Mouse (Mus musculus): ENCODE data around the gene Akap7. TPM values are rescaled to one million over a fixed set of nuclear protein-coding genes. Genes with fewer than 3 reads are reported as not detected.

Gene Akap7
- total and polyA plus RNA-seq, 2 experiments, result 2.1 to 11.8 TPM

GRCm38 (mm10) chr10:25184819-25185603 is 122.7 kb downstream of the Akap7 start:
- DNase-seq (ENCODE audit: extremely low read depth, low read depth, low spot score), result no peak
- H3K36me3 ChIP-seq (ENCODE audit: control insufficient read depth, insufficient read depth, low read length), result no peaks in the 10 kb centered on the region
- no peak overlapping the region for H3K9ac ChIP-seq (ENCODE audit: low read depth, low read length)
- 83% methylated on average over 10 of the region's 10 CpGs for WGBS
- no peak for TF ChIP-seq POLR2A (IDR thresholded peaks at IDR 0.05; ENCODE audit: extremely low read depth, insufficient read depth, low read length)
- TF ChIP-seq CTCF (IDR thresholded peaks at IDR 0.05; ENCODE audit: low read depth, low read length), result no peak
- H3K27me3 ChIP-seq (ENCODE audit: control insufficient read depth, insufficient read depth, low read length), result no peaks in the 10 kb centered on the region
- H3K79me2 ChIP-seq (ENCODE audit: control insufficient read depth, insufficient read depth, low read length), result no peaks in the 10 kb centered on the region
- H3K4me3 ChIP-seq (ENCODE audit: insufficient read depth, low read depth, low read length), result no peak overlapping the region
- H3K27ac ChIP-seq (replicated peaks; ENCODE audit: insufficient read depth, low read depth, low read length), result no peak overlapping the region
- no peaks in the 10 kb centered on the region for H3K4me1 ChIP-seq (ENCODE audit: control insufficient read depth, insufficient read depth, low read length)

DNA sequence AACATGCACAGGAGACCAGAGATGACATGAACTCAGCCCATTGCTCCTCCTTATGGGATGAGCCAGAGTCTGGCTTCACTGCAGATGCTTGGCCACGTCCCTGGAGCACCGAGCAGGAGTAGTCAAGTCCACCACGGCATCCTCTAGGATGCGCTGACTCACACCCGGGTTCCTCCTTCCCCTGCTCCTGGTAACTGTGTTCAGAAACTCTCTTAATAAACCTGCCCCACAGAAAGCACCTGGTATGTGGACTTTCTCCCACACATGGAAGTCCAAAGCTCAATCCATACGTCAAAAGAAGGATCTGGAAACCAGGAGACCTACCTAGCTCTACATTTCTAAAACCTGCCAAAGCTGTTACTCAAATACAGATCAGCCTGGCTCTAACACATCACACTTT is 124.4 kb downstream of the Akap7 start:
- no peak for TF ChIP-seq POLR2A (IDR thresholded peaks at IDR 0.05; ENCODE audit: extremely low read depth, insufficient read depth, low read length)
- no peak for TF ChIP-seq CTCF (IDR thresholded peaks at IDR 0.05; ENCODE audit: low read depth, low read length)
- Histone ChIP-seq H3K79me2 (ENCODE audit: control insufficient read depth, insufficient read depth, low read length) (no peaks in the 10 kb centered on the region), H3K36me3 (ENCODE audit: control insufficient read depth, insufficient read depth, low read length) (no peaks in the 10 kb centered on the region), H3K27ac (replicated peaks; ENCODE audit: insufficient read depth, low read depth, low read length) (no peak overlapping the region), H3K4me3 (ENCODE audit: insufficient read depth, low read depth, low read length) (no peak overlapping the region), H3K4me1 (ENCODE audit: control insufficient read depth, insufficient read depth, low read length) (no peaks in the 10 kb centered on the region), H3K9ac (ENCODE audit: low read depth, low read length) (no peak overlapping the region), H3K27me3 (ENCODE audit: control insufficient read depth, insufficient read depth, low read length) (no peaks in the 10 kb centered on the region)
- WGBS, result 87% methylated on average over 6 of the region's 6 CpGs
- no peak for DNase-seq (ENCODE audit: extremely low read depth, low read depth, low spot score)

DNA sequence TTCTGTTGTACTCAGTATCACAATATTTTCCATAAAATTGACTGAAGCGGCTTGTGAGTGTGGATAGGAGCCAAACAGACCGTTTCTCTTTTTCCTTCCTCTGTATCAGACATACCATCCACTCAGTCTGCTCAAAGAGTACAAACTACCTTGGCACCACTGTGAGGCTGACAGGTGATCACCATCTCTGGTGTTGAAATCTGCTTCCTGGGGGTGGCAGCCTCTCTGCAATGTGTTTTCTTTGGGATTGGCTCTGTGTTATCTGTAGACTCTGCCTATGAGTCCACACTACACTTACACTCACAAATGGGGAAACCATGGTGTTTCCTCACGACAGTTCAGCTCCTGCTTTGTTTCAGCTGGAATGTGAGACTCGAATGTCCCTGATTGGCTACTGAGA is 128.6 kb downstream of the Akap7 start:
- Histone ChIP-seq H3K36me3 (ENCODE audit: control insufficient read depth, insufficient read depth, low read length) (no peaks in the 10 kb centered on the region), H3K27me3 (ENCODE audit: control insufficient read depth, insufficient read depth, low read length) (no peaks in the 10 kb centered on the region), H3K27ac (replicated peaks; ENCODE audit: insufficient read depth, low read depth, low read length) (no peak overlapping the region), H3K4me1 (ENCODE audit: control insufficient read depth, insufficient read depth, low read length) (no peaks in the 10 kb centered on the region), H3K79me2 (ENCODE audit: control insufficient read depth, insufficient read depth, low read length) (no peaks in the 10 kb centered on the region), H3K4me3 (ENCODE audit: insufficient read depth, low read depth, low read length) (no peak overlapping the region), H3K9ac (ENCODE audit: low read depth, low read length) (no peak overlapping the region)
- TF ChIP-seq POLR2A (IDR thresholded peaks at IDR 0.05; ENCODE audit: extremely low read depth, insufficient read depth, low read length) (no peak), CTCF (IDR thresholded peaks at IDR 0.05; ENCODE audit: low read depth, low read length) (no peak)
- DNase-seq (ENCODE audit: extremely low read depth, low read depth, low spot score), result no peak
- 67% methylated on average over 4 of the region's 4 CpGs for WGBS

GRCm38 (mm10) chr10:25177270-25177669 is 130.4 kb downstream of the Akap7 start:
- Histone ChIP-seq H3K79me2 (ENCODE audit: control insufficient read depth, insufficient read depth, low read length) (no peaks in the 10 kb centered on the region), H3K36me3 (ENCODE audit: control insufficient read depth, insufficient read depth, low read length) (no peaks in the 10 kb centered on the region), H3K4me3 (ENCODE audit: insufficient read depth, low read depth, low read length) (no peak overlapping the region), H3K4me1 (ENCODE audit: control insufficient read depth, insufficient read depth, low read length) (no peaks in the 10 kb centered on the region), H3K27me3 (ENCODE audit: control insufficient read depth, insufficient read depth, low read length) (no peaks in the 10 kb centered on the region), H3K9ac (ENCODE audit: low read depth, low read length) (no peak overlapping the region), H3K27ac (replicated peaks; ENCODE audit: insufficient read depth, low read depth, low read length) (no peak overlapping the region)
- 95% methylated on average over 5 of the region's 5 CpGs for WGBS
- DNase-seq (ENCODE audit: extremely low read depth, low read depth, low spot score), result no peak
- TF ChIP-seq POLR2A (IDR thresholded peaks at IDR 0.05; ENCODE audit: extremely low read depth, insufficient read depth, low read length), result no peak

DNA sequence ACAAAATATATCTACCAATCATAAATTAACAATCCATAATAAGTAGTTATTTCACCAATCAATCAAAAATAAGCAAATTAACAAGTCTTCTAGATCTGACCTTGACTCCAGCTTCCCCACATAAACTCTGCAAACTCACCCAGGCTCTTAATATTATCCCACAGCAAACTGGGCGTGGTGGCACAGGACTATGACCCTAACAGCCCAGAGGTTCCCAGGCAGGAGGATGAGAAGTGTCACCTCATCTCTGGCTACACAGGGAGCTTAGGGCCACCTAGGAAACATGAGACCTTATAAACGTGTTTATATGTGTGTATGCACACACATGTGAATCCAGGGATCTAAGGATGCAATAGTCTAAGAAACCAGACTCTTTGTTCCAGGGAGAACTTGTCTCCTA is 132.8 kb downstream of the Akap7 start:
- Histone ChIP-seq H3K79me2 (ENCODE audit: control insufficient read depth, insufficient read depth, low read length) (no peaks in the 10 kb centered on the region), H3K27me3 (ENCODE audit: control insufficient read depth, insufficient read depth, low read length) (no peaks in the 10 kb centered on the region), H3K27ac (replicated peaks; ENCODE audit: insufficient read depth, low read depth, low read length) (no peak overlapping the region), H3K4me3 (ENCODE audit: insufficient read depth, low read depth, low read length) (no peak overlapping the region), H3K9ac (ENCODE audit: low read depth, low read length) (no peak overlapping the region), H3K4me1 (ENCODE audit: control insufficient read depth, insufficient read depth, low read length) (no peaks in the 10 kb centered on the region), H3K36me3 (ENCODE audit: control insufficient read depth, insufficient read depth, low read length) (no peaks in the 10 kb centered on the region)
- WGBS, result 81% methylated on average over 2 of the region's 2 CpGs
- DNase-seq (ENCODE audit: extremely low read depth, low read depth, low spot score), result no peak
- TF ChIP-seq POLR2A (IDR thresholded peaks at IDR 0.05; ENCODE audit: extremely low read depth, insufficient read depth, low read length), result no peak
- TF ChIP-seq CTCF (IDR thresholded peaks at IDR 0.05; ENCODE audit: low read depth, low read length), result no peak

Data from liver, adult 2 months (tissue).